In the genomic region with DNA sequence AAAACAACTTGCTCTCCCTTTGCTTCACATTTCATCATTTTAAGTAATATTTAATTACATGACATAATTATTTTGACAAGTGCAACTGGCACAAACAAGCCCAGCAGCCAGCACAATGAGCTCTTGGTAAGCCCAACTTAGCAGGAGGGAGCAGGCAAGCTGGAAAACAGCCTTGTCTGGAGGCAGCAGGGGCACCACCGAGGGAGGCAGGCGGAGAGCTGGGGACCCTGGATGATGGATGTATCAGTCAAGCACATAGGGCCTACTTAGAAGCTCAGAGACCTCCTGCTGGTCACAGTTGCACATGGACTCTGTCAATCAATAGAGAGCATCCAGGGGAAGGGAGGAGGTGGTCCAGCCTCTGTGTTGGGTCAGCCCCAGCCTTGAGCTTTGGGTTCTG, we compare ENCODE assay signal across 29 mouse cellular contexts. TPM values are rescaled to one million over a fixed set of nuclear protein-coding genes. Genes with fewer than 3 reads are reported as not detected.
"Had no signal": no experiment of that assay in that cellular context is flagged by ENCODE, and none has a peak within 500 bp of the region (broad histone marks: within the 10 kb centered on the region; RNA-seq: fewer than 3 reads in every experiment).

No protein-coding gene starts in this region.

- H3K9ac ChIP-seq: forebrain, postnatal 0 days; heart, embryonic 13.5 days; heart, embryonic 15.5 days; hindbrain, embryonic 13.5 days; hindbrain, embryonic 15.5 days; kidney, embryonic 15.5 days; limb, embryonic 15.5 days; liver, embryonic 12.5 days; liver, embryonic 14.5 days had no signal

- H3K4me2 ChIP-seq: heart, embryonic 11.5 days; heart, embryonic 13.5 days; heart, embryonic 15.5 days; hindbrain, embryonic 13.5 days; hindbrain, embryonic 15.5 days; kidney, embryonic 15.5 days; limb, embryonic 13.5 days; limb, embryonic 15.5 days; liver, embryonic 12.5 days had no signal

- H3K4me1 ChIP-seq: liver, embryonic 12.5 days had no signal

- H3K27me3 ChIP-seq: heart, embryonic 15.5 days; hindbrain, embryonic 15.5 days; kidney, embryonic 15.5 days; limb, embryonic 13.5 days; limb, embryonic 15.5 days had no signal

- ATAC-seq: forebrain, postnatal 0 days; intestine, embryonic 16.5 days; liver, embryonic 12.5 days had no signal

- DNase-seq: forebrain, postnatal 0 days; gastrocnemius, postnatal 14 days; gastrocnemius, postnatal 36 days; heart, adult 11 months; heart, adult 2 months; heart, postnatal 14 days; heart, postnatal 36 days; kidney, adult 11 months; kidney, adult 2 months; kidney, adult 9 months; kidney, postnatal 14 days; kidney, postnatal 36 days; layer of hippocampus, adult 9-11 months had no signal

- H3K9me3 ChIP-seq: heart, embryonic 13.5 days; heart, embryonic 15.5 days; hindbrain, embryonic 13.5 days; hindbrain, embryonic 15.5 days; kidney, embryonic 15.5 days; limb, embryonic 13.5 days; limb, embryonic 15.5 days; liver, embryonic 12.5 days had no signal

- H3K4me3 ChIP-seq: heart, adult 2 months; heart, embryonic 13.5 days; heart, embryonic 15.5 days; hindbrain, embryonic 13.5 days; hindbrain, embryonic 15.5 days; kidney, embryonic 15.5 days; left cerebral cortex, adult 2 months; limb, embryonic 13.5 days; limb, embryonic 15.5 days; liver, embryonic 12.5 days had no signal

- H3K27ac ChIP-seq: heart, adult 2 months; heart, embryonic 13.5 days; heart, embryonic 15.5 days; hindbrain, embryonic 13.5 days; hindbrain, embryonic 15.5 days; kidney, embryonic 15.5 days; kidney, postnatal 0 days; left cerebral cortex, adult 2 months; limb, embryonic 13.5 days; limb, embryonic 15.5 days; liver, embryonic 12.5 days; liver, embryonic 14.5 days had no signal

- H3K36me3 ChIP-seq: heart, embryonic 13.5 days; heart, embryonic 15.5 days; hindbrain, embryonic 13.5 days; hindbrain, embryonic 15.5 days; kidney, embryonic 15.5 days; limb, embryonic 13.5 days; limb, embryonic 15.5 days; liver, embryonic 12.5 days had no signal

RNA-seq across cellular contexts. Expression of a gene that starts 4.0 kb away (rescaled TPM):
- total RNA-seq: forebrain, postnatal 0 days; heart, adult 2 months; heart, postnatal 14 days; heart, postnatal 36 days; hematopoietic stem cell, adult 5-6 weeks; liver, adult 2 months had no signal
- polyA plus RNA-seq: intestine, embryonic 14.5 days; kidney, postnatal 0 days; liver, adult 2 months; liver, embryonic 14.5 days had no signal

RNA-seq across cellular contexts. Expression of a gene that starts 11.2 kb away (rescaled TPM):
- total RNA-seq: hematopoietic stem cell, adult 5-6 weeks had no signal

RNA-seq across cellular contexts. Expression of a gene that starts 40.2 kb away (rescaled TPM):
- total RNA-seq: gastrocnemius, postnatal 36 days had no signal
- polyA plus RNA-seq: heart, embryonic 13.5 days had no signal
